In genomic region chr7:25206094-25206830, GRCm38 (mm10) we compare ENCODE assay signal across 12 mouse cellular contexts. TPM values are rescaled to one million over a fixed set of nuclear protein-coding genes. Genes with fewer than 3 reads are reported as not detected.
DNase-seq lines count a peak whose midpoint lies in the region; ATAC-seq and TF ChIP-seq lines count a peak whose summit lies in the region.
"Had no signal": no experiment of that assay in that cellular context is flagged by ENCODE, and none has a peak within 500 bp of the region (broad histone marks: within the 10 kb centered on the region; RNA-seq: fewer than 3 reads in every experiment).

No protein-coding gene starts in this region.

- H3K36me3 ChIP-seq in thymus, adult 2 months (ENCODE audit: control insufficient read depth, insufficient read depth, low read length) = peaks cover 20% of the 10 kb centered on the region
- peaks cover 15% of the 10 kb centered on the region; the same call in 1 of the 2 replicates for H3K36me3 ChIP-seq in stomach, postnatal 0 days (ENCODE audit: control insufficient read depth, insufficient read depth, low read length)

- no peaks in the 10 kb centered on the region for H3K9me3 ChIP-seq in stomach, postnatal 0 days (ENCODE audit: control insufficient read depth, low read length)
- H3K9me3 ChIP-seq: kidney, embryonic 15.5 days; stomach, embryonic 15.5 days had no signal

- WGBS in thymus, adult 2 months = 77% methylated on average over 16 of the region's 16 CpGs
- WGBS in stomach, postnatal 0 days = 71% methylated on average over 16 of the region's 16 CpGs

- no peak for TF ChIP-seq EP300 in stomach, postnatal 0 days (optimal IDR thresholded peaks at IDR 0.05)

- no peak for TF ChIP-seq POLR2A in thymus, adult 2 months (IDR thresholded peaks at IDR 0.05; ENCODE audit: control insufficient read depth, extremely low read depth, insufficient read depth, low read length, poor library complexity)

- H3K4me2 ChIP-seq in stomach, postnatal 0 days (replicated peaks; ENCODE audit: low read depth) = no peak overlapping the region
- H3K4me2 ChIP-seq: kidney, embryonic 15.5 days; stomach, embryonic 15.5 days had no signal

- H3K4me1 ChIP-seq in thymus, adult 2 months (replicated peaks; ENCODE audit: control insufficient read depth, insufficient read depth, low read length) = peaks cover 52% of the 10 kb centered on the region
- H3K4me1 ChIP-seq in stomach, postnatal 0 days (replicated peaks; ENCODE audit: control insufficient read depth, insufficient read depth) = no peaks in the 10 kb centered on the region

- H3K4me3 ChIP-seq in thymus, adult 2 months (ENCODE audit: control insufficient read depth, insufficient read depth, low read length) = peak overlapping the region; percentile 25; the same call in 1 of the 2 replicates
- no peak overlapping the region for H3K4me3 ChIP-seq in stomach, postnatal 0 days (ENCODE audit: low read depth, low read length)
- H3K4me3 ChIP-seq: erythroblast, embryonic 14.5 days; kidney, embryonic 15.5 days; myocyte; stomach, embryonic 15.5 days had no signal

- no peak overlapping the region for H3K9ac ChIP-seq in stomach, postnatal 0 days (ENCODE audit: low read length)
- H3K9ac ChIP-seq: kidney, embryonic 15.5 days; stomach, embryonic 15.5 days had no signal

- no peak for TF ChIP-seq CTCF in thymus, adult 2 months (IDR thresholded peaks at IDR 0.05; ENCODE audit: borderline replicate concordance, control insufficient read depth, extremely low read depth, insufficient read depth, low read length, poor library complexity)
- no peak for TF ChIP-seq CTCF in stomach, postnatal 0 days (IDR thresholded peaks at IDR 0.05; ENCODE audit: low read depth)

- peak; percentile 16 for ATAC-seq in inflammation-experienced regulatory T-cells, adult 6 months
- ATAC-seq in stomach, postnatal 0 days (ENCODE audit: low FRiP score, low TSS enrichment) = peak; percentile 63

- H3K27me3 ChIP-seq in thymus, adult 2 months (ENCODE audit: control insufficient read depth, insufficient read depth, low read length) = no peaks in the 10 kb centered on the region
- no peaks in the 10 kb centered on the region for H3K27me3 ChIP-seq in stomach, postnatal 0 days (ENCODE audit: control insufficient read depth, insufficient read depth, low read length)
- H3K27me3 ChIP-seq: kidney, embryonic 15.5 days; stomach, embryonic 15.5 days had no signal

- peak overlapping the region; percentile 83 for H3K27ac ChIP-seq in thymus, adult 2 months (ENCODE audit: control insufficient read depth, insufficient read depth, low read length)
- H3K27ac ChIP-seq in stomach, postnatal 0 days (replicated peaks) = peak overlapping the region; percentile 65
- H3K27ac ChIP-seq: kidney, embryonic 15.5 days had no signal

- DNase-seq in gastrocnemius, adult 18-20 months (ENCODE audit: low spot score) = peak; percentile 40
- no peak for DNase-seq in gastrocnemius, postnatal 25 days
- no peak for DNase-seq in thymus, adult 2 months
- no peak for DNase-seq in thymus, postnatal 4 days
- peak; percentile 51 for DNase-seq in stomach, postnatal 0 days (ENCODE audit: low spot score)
- DNase-seq in embryo, embryonic 10.5 days (ENCODE audit: low spot score) = no peak
- no peak for DNase-seq in layer of hippocampus, postnatal 36 days

RNA-seq across cellular contexts. Expression of gene Dedd2, which starts 14.2 kb away (rescaled TPM):
- 1 to 10 TPM; 8.3 to 8.4 TPM for total RNA-seq in gastrocnemius, adult 18-20 months (2021)
- 1 to 10 TPM; 7.2 to 7.9 TPM for total RNA-seq in gastrocnemius, postnatal 25 days (2021)
- polyA plus RNA-seq in thymus, adult 2 months (2012; rRNA removed) = 93.6 and 102 TPM in 2 replicates
- polyA plus RNA-seq in inflammation-experienced regulatory T-cells, adult 6 months (2017; shearing (Covaris generic)) = 10 to 100 TPM; 24.6 to 26.2 (median 25.0) TPM
- 20.0 and 20.2 TPM in 2 replicates for polyA plus RNA-seq in stomach, postnatal 0 days (2015; fragmentation: Nextera tagmentation; extraction: Ambion mirVana)
- 10 to 100 TPM; 26.1 to 28.0 TPM for total RNA-seq in layer of hippocampus, postnatal 36 days (2021)

RNA-seq across cellular contexts. Expression of gene Zfp526, which starts 15.0 kb away (rescaled TPM):
- 1 to 10 TPM; 4.7 to 5.3 TPM for total RNA-seq in gastrocnemius, adult 18-20 months (2021)
- 1 to 10 TPM; 4.6 to 5.2 TPM for total RNA-seq in gastrocnemius, postnatal 25 days (2021)
- 38.2 and 46.5 TPM in 2 replicates for polyA plus RNA-seq in thymus, adult 2 months (2012; rRNA removed)
- 1 to 10 TPM; 2.2 to 4.0 (median 2.5) TPM for polyA plus RNA-seq in inflammation-experienced regulatory T-cells, adult 6 months (2017; shearing (Covaris generic))
- 1.1 and 1.2 TPM in 2 replicates for polyA plus RNA-seq in stomach, postnatal 0 days (2015; fragmentation: Nextera tagmentation; extraction: Ambion mirVana)
- total RNA-seq in layer of hippocampus, postnatal 36 days (2021) = 10 to 100 TPM; 11.6 to 12.5 TPM

RNA-seq across cellular contexts. Expression of gene Pou2f2, which starts 26.7 kb away (rescaled TPM):
- under 1 TPM; 0.07 to 0.09 TPM for total RNA-seq in gastrocnemius, adult 18-20 months (2021)
- total RNA-seq in gastrocnemius, postnatal 25 days (2021) = under 1 TPM; 0.08 to 0.21 TPM
- 5.6 and 5.7 TPM in 2 replicates for polyA plus RNA-seq in thymus, adult 2 months (2012; rRNA removed)
- polyA plus RNA-seq in inflammation-experienced regulatory T-cells, adult 6 months (2017; shearing (Covaris generic)) = 10 to 100 TPM; 18.1 to 32.0 (median 30.0) TPM
- 0.52 and 0.67 TPM in 2 replicates for polyA plus RNA-seq in stomach, postnatal 0 days (2015; fragmentation: Nextera tagmentation; extraction: Ambion mirVana)
- 1 to 10 TPM; 9.4 to 9.6 TPM for total RNA-seq in layer of hippocampus, postnatal 36 days (2021)

RNA-seq across cellular contexts. Expression of gene Gsk3a, which starts 31.4 kb away (rescaled TPM):
- 10 to 100 TPM; 83.2 to 83.8 TPM for total RNA-seq in gastrocnemius, adult 18-20 months (2021)
- 10 to 100 TPM; 59.5 to 66.2 TPM for total RNA-seq in gastrocnemius, postnatal 25 days (2021)
- 332 and 343 TPM in 2 replicates for polyA plus RNA-seq in thymus, adult 2 months (2012; rRNA removed)
- polyA plus RNA-seq in inflammation-experienced regulatory T-cells, adult 6 months (2017; shearing (Covaris generic)) = 10 to 100 TPM in 1 of 3 experiments, 1 to 10 TPM in 2; 8.5 to 13.3 (median 8.9) TPM
- polyA plus RNA-seq in stomach, postnatal 0 days (2015; fragmentation: Nextera tagmentation; extraction: Ambion mirVana) = 5.1 and 5.3 TPM in 2 replicates
- total RNA-seq in layer of hippocampus, postnatal 36 days (2021) = 100 to 1,000 TPM; 195 to 201 TPM

RNA-seq across cellular contexts. Expression of gene Erf, which starts 44.3 kb away (rescaled TPM):
- 1 to 10 TPM; 5.7 to 7.3 TPM for total RNA-seq in gastrocnemius, adult 18-20 months (2021)
- total RNA-seq in gastrocnemius, postnatal 25 days (2021) = 1 to 10 TPM; 5.8 to 7.2 TPM
- polyA plus RNA-seq in thymus, adult 2 months (2012; rRNA removed) = 59.4 and 60.4 TPM in 2 replicates
- polyA plus RNA-seq in inflammation-experienced regulatory T-cells, adult 6 months (2017; shearing (Covaris generic)) = under 1 TPM; 0.34 to 0.70 (median 0.38) TPM
- polyA plus RNA-seq in stomach, postnatal 0 days (2015; fragmentation: Nextera tagmentation; extraction: Ambion mirVana) = 8.1 and 8.8 TPM in 2 replicates
- 10 to 100 TPM; 34.3 to 35.4 TPM for total RNA-seq in layer of hippocampus, postnatal 36 days (2021)

Comparison
In these comparisons a context has a peak if more than half of its experiments do, and no peak if none do; other contexts are left out.
1. DNase-seq: peak in gastrocnemius, adult 18-20 months (single experiment) and stomach, postnatal 0 days (single experiment); none in gastrocnemius, postnatal 25 days (single experiment), thymus, adult 2 months (single experiment), thymus, postnatal 4 days (single experiment), embryo, embryonic 10.5 days (single experiment) and layer of hippocampus, postnatal 36 days (0 of 2).
2. RNA of gene Pou2f2, which starts 26.7 kb away (total RNA-seq): 9.4 to 9.6 TPM in layer of hippocampus, postnatal 36 days; 0.08 to 0.21 TPM in gastrocnemius, postnatal 25 days and 0.07 to 0.09 TPM in gastrocnemius, adult 18-20 months; every median in the first group is over 4 times any median in the second.